Mouse (Mus musculus): Measurements from ENCODE around the gene Maml1.

DNA sequence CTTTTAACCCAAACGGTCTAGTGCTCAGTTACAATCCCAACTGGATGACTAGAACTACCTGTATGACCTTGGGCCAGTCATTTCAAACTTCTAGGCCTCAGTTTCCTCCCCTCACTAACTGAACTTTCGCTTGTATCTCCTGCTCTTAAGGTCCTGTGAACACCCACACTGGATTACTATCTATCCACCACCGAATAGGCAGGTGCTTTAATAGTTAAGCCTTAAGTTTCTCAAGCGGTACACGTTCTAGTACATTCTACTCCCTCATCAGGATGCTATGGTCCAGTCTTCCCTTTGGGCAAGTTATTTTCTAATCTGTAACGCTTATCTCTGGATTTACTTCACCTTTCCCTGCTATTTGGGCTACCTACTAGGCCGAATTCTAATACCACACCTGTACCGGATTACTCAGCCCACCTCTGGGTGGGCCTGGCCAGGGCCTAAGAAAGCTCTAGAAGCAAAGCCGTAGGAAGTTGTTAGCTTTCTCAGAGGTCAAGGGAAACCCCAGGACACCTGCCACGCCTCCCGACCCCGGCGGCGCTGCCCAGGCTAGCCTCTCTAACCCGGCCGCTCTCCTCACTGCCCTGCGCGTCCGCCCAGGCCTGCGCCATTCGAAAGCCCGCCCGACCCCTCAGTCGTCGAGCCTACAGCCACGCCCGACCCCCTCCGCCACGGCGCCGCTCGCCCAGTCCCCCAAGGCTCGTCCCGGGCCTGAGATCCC, 32.8 kb upstream of the Maml1 start:
- no peak for TF ChIP-seq CTCF (IDR thresholded peaks at IDR 0.05; ENCODE audit: borderline replicate concordance, control insufficient read depth, extremely low read depth, insufficient read depth, low read length, poor library complexity)
- TF ChIP-seq POLR2A (IDR thresholded peaks at IDR 0.05; ENCODE audit: control insufficient read depth, extremely low read depth, insufficient read depth, low read length, poor library complexity), result no peak

Measured in thymus, adult 2 months (tissue).